Mouse (Mus musculus) cerebellum, postnatal 25 days (tissue): ENCODE results near the gene Prr5.
"Not testable (repeated sequence)": the region's sequence is repeated elsewhere in the genome, so short reads cannot be mapped to it uniquely, and the experiment has no call there.

ENCODE experiments used
- DNase-seq, 2 experiments: peaks; one replicate each; pipeline ENCODE4 v3.0.0; 2021; ENCODE audit warnings: mixed read lengths in 2 of 2

Gene Prr5

GRCm38 (mm10) chr15:84714730-84715129 lies 45.3 kb downstream of the Prr5 start:
- DNase-seq = no peak

- no peak for DNase-seq
Measured at GRCm38 (mm10) chr15:84715132-84715531, 45.7 kb downstream of the Prr5 start.

- DNase-seq = not testable (repeated sequence)
Measured at GRCm38 (mm10) chr15:84717570-84718270, 48.3 kb downstream of the Prr5 start.

GRCm38 (mm10) chr15:84718785-84719184 lies 49.4 kb downstream of the Prr5 start:
- no peak for DNase-seq

GRCm38 (mm10) chr15:84719791-84720190 lies 50.4 kb downstream of the Prr5 start, which contains the start of gene Arhgap8:
Gene Arhgap8, plus strand, starts transcription at chr15:84720052.
- no peak for DNase-seq

- DNase-seq = no peak
Measured at GRCm38 (mm10) chr15:84720291-84721204, 51.1 kb downstream of the Prr5 start.

- DNase-seq = not testable (repeated sequence)
Measured at GRCm38 (mm10) chr15:84723656-84724055, 54.2 kb downstream of the Prr5 start.

- DNase-seq = no peak
Measured at GRCm38 (mm10) chr15:84724199-84724598, 54.8 kb downstream of the Prr5 start.

- peak; percentile 19 to 48 for DNase-seq
Measured at GRCm38 (mm10) chr15:84729685-84730084, 60.3 kb downstream of the Prr5 start.

GRCm38 (mm10) chr15:84730893-84731292 lies 61.5 kb downstream of the Prr5 start:
- DNase-seq = no peak

- no peak for DNase-seq
Measured at GRCm38 (mm10) chr15:84731676-84732424, 62.4 kb downstream of the Prr5 start.

GRCm38 (mm10) chr15:84732425-84732749 lies 63.0 kb downstream of the Prr5 start:
- DNase-seq = no peak

- no peak for DNase-seq
Measured at GRCm38 (mm10) chr15:84736346-84736993, 67.0 kb downstream of the Prr5 start.

GRCm38 (mm10) chr15:84736994-84737346 lies 67.5 kb downstream of the Prr5 start:
- DNase-seq = no peak

GRCm38 (mm10) chr15:84738246-84738645 lies 68.8 kb downstream of the Prr5 start:
- no peak for DNase-seq

- no peak for DNase-seq
Measured at GRCm38 (mm10) chr15:84741573-84741972, 72.2 kb downstream of the Prr5 start.

GRCm38 (mm10) chr15:84743347-84743746 lies 73.9 kb downstream of the Prr5 start:
- DNase-seq = no peak

- no peak for DNase-seq
Measured at GRCm38 (mm10) chr15:84744308-84744707, 74.9 kb downstream of the Prr5 start.

- no peak for DNase-seq
Measured at GRCm38 (mm10) chr15:84745831-84746230, 76.4 kb downstream of the Prr5 start.
